Mouse (Mus musculus) layer of hippocampus, adult 9-11 months (tissue): Measurements from ENCODE around the gene Rnf213.

ENCODE experiments used
- DNase-seq: peaks from one replicate; pipeline ENCODE4 v3.0.0; 2022

The Rnf213 gene

DNA sequence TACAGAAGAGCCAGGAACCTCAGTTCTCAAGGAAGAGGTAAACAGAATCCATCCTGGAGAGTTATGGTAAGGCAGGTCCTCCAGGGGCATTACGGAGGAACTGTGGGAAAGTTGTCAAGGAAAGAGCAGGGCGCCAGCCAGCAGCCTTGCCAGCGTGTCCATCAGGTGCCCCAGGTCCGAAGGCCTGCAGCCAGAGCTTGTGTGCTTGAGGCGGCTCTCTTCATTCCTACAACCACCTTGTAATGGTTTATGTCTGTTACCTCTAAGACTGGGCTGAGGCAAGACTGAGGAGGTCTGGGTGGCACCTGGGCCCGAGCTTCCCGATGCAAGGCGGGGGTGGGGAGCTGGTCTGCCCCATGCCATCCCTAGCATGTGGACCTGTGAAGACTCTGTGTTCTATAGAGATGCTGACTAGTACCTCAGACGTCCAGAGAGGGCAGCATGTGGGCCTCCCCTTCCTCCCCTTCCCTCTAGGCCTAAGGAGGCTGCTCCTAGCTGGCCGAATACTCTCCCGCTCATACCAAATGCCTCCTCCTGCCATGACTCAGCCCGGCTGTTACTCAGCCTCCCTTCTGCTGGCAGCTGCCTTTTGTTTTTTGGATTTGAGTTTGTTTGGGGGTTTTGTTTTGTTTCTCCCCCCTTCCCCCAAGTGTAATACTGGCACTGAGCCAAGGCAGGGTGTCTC is 123.9 kb downstream of the Rnf213 start:
- DNase-seq, result peak; percentile 72

- DNase-seq, result no peak
Observed at GRCm38 (mm10) chr11:119519387-119519786, 126.5 kb downstream of the Rnf213 start.

- peak; percentile 59 for DNase-seq
Observed at GRCm38 (mm10) chr11:119520005-119520712, 127.3 kb downstream of the Rnf213 start.

DNA sequence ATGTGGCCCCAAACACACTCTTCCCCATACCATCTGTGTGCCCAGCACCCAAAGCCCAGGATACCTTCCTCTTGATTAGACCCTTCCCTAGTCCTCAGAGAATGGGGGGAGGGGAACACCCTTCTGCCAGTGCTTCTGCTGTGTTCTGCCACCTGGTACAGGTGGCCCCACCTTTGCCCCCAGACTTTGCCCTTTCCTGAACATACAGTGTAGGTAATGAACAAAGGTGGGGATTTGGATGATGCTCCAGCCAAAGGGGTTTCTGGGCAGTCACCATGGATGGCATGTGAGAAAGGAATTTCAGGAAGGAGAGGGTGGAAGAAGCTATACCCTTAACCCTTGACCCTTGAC is 127.8 kb downstream of the Rnf213 start:
- DNase-seq, result no peak

- DNase-seq, result no peak
Observed at GRCm38 (mm10) chr11:119521920-119522710, 129.2 kb downstream of the Rnf213 start.

DNA sequence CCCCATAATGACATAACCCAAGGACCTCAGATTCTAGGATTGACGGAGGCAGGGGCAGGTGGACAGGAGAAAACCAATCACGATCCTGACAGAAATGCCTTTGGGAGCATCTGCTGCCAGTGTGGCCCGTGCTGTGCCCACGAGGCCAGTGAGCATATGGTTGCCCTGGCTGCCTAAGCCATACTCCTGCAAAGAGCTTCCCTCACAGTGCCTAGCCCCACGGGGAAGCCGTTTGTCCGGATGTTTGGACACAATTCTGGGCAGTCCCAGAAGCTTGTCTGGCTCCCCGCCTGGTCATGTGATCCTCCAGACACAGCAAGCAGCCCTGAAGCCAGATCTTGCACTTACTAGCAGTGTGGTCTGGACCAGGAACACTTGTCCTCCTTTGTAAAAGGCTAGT is 129.9 kb downstream of the Rnf213 start:
- DNase-seq, result no peak

GRCm38 (mm10) chr11:119523392-119523791 is 130.5 kb downstream of the Rnf213 start:
- no peak for DNase-seq

- peak; percentile 90 for DNase-seq
Observed at GRCm38 (mm10) chr11:119524545-119524949, 131.6 kb downstream of the Rnf213 start.

DNA sequence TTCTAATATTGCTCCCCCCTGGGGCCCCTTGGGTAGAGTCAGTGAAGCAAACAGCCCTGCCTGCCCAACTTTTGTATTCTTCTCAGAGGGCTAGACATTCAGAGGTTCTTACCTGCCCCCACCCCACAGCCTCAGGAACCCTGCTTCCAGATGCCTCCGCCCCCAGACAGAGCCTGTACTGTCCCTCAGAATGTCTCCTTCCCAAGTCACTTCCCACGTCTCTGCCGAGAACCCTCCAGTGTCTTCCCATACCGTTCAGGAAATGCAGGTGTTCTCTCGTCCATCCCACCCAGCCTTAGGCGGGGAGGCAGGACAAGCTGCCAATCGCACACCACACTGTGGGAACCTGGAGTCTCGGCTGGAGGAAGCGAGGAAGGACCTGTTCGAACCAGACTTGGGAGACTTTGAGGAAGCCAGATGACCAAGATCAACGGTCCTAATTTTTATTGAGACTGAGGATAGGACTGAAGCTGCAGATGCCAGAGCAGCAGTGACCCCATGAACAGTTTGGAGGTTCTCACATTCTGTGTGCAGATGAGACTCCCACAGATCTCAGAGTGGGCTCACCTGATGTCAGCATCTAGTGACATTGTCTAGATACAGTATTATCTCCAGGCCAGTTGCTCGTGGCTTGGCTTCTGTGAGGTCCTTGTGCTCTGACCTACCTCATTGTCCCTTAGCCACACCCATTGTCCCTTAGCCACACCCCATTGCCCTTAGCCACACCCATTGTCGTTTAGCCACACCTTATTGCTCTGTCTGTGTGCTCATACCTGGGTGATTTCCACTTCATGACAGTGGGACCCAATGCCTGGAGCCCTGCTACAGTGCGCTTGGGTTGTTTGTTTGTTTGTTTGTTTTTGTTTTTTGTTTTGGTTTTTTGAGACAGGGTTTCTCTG is 133.4 kb downstream of the Rnf213 start:
- no peak for DNase-seq

DNA sequence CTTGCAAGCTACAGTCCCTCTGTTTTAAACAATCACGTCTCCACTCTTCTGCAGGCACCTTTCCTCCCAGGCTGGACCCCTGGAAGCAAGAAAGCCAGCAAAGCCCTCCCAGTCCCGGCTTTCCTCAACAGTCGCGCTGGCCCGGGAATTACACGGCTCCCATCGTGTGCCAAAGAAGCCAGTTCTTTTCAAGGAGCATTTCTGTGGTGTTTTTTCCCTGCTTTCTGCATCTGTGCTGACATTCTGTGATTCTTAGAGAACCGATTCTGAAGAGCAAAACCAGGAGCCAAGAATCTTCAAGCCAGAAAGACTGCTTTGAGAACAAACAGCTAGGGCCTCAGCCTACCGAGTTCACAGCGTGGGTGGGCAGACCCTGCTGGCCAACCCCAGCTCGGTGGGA is 136.0 kb downstream of the Rnf213 start:
- no peak for DNase-seq

GRCm38 (mm10) chr11:119532460-119532859 is 139.6 kb downstream of the Rnf213 start:
- peak; percentile 69 for DNase-seq

- DNase-seq, result no peak
Observed at GRCm38 (mm10) chr11:119533745-119534144, 140.8 kb downstream of the Rnf213 start.
